Mouse (Mus musculus): Measurements from ENCODE around the gene Papolb. TPM values are rescaled to one million over a fixed set of nuclear protein-coding genes. Genes with fewer than 3 reads are reported as not detected.
A peak's percentile ranks its signal among the peaks of the same experiment; 100 is the strongest.

The Papolb gene
- 0.05 and 0.20 TPM in 2 replicates for polyA plus RNA-seq (2016; fragmentation: Nextera tagmentation; extraction: Ambion mirVana)

GRCm38 (mm10) chr5:142529915-142530314 lies at the start of gene Papolb:
Gene Papolb, minus strand, starts transcription at chr5:142530076.
- DNase-seq (ENCODE audit: low spot score) = peak; percentile 40
- WGBS = 38% methylated on average over 41 of the region's 41 CpGs
- Histone ChIP-seq H3K36me3 (replicated peaks) (no peaks in the 10 kb centered on the region), H3K4me1 (peaks cover 7% of the 10 kb centered on the region; the same call in 1 of the 2 replicates), H3K4me3 (peak within 1 kb of the TSS; percentile 45), H3K27ac (replicated peaks) (no peak within 1 kb of the TSS; the same call in 1 of the 2 replicates), H3K9me3 (no peaks in the 10 kb centered on the region), H3K27me3 (replicated peaks; ENCODE audit: low read depth, poor library complexity, severe bottlenecking) (peaks cover 43% of the 10 kb centered on the region)

- Histone ChIP-seq H3K27me3 (replicated peaks; ENCODE audit: low read depth, poor library complexity, severe bottlenecking) (no peaks in the 10 kb centered on the region), H3K4me3 (no peak overlapping the region), H3K27ac (replicated peaks) (no peak overlapping the region), H3K9me3 (0 out of 2 replicates have a peak, but pooled peaks cover 2% of the 10 kb centered on the region), H3K4me1 (no peaks in the 10 kb centered on the region), H3K36me3 (replicated peaks) (no peaks in the 10 kb centered on the region)
- DNase-seq (ENCODE audit: low spot score) = no peak
- 86% methylated on average over 10 of the region's 10 CpGs for WGBS
These were observed 48.3 kb upstream of the Papolb start for GRCm38 (mm10) chr5:142578192-142578591.

GRCm38 (mm10) chr5:142576832-142577231 lies 47.0 kb upstream of the Papolb start:
- no peak overlapping the region for H3K4me3 ChIP-seq
- H3K27ac ChIP-seq (replicated peaks) = no peak overlapping the region
- 87% methylated on average over 7 of the region's 7 CpGs for WGBS
- no peaks in the 10 kb centered on the region for H3K36me3 ChIP-seq (replicated peaks)
- H3K9me3 ChIP-seq = 0 out of 2 replicates have a peak, but pooled peaks cover 4% of the 10 kb centered on the region
- H3K27me3 ChIP-seq (replicated peaks; ENCODE audit: low read depth, poor library complexity, severe bottlenecking) = no peaks in the 10 kb centered on the region
- DNase-seq (ENCODE audit: low spot score) = no peak
- no peaks in the 10 kb centered on the region for H3K4me1 ChIP-seq

GRCm38 (mm10) chr5:142574323-142575057 lies 44.6 kb upstream of the Papolb start:
- 80% methylated on average over 8 of the region's 8 CpGs for WGBS
- Histone ChIP-seq H3K36me3 (replicated peaks) (no peaks in the 10 kb centered on the region), H3K4me3 (no peak overlapping the region), H3K4me1 (no peaks in the 10 kb centered on the region), H3K9me3 (0 out of 2 replicates have a peak, but pooled peaks cover 4% of the 10 kb centered on the region), H3K27me3 (replicated peaks; ENCODE audit: low read depth, poor library complexity, severe bottlenecking) (no peaks in the 10 kb centered on the region), H3K27ac (replicated peaks) (no peak overlapping the region)
- no peak for DNase-seq (ENCODE audit: low spot score)

- Histone ChIP-seq H3K36me3 (replicated peaks) (no peaks in the 10 kb centered on the region), H3K27me3 (replicated peaks; ENCODE audit: low read depth, poor library complexity, severe bottlenecking) (no peaks in the 10 kb centered on the region), H3K4me1 (no peaks in the 10 kb centered on the region; the same call in 1 of the 2 replicates), H3K4me3 (no peak overlapping the region), H3K27ac (replicated peaks) (no peak overlapping the region), H3K9me3 (peaks cover 19% of the 10 kb centered on the region; the same call in 1 of the 2 replicates)
- no peak for DNase-seq (ENCODE audit: low spot score)
- 89% methylated on average over 1 of the region's 1 CpGs for whole genome bisulfite sequencing
These were observed 34.7 kb upstream of the Papolb start for GRCm38 (mm10) chr5:142564606-142565005.

- H3K27ac ChIP-seq (replicated peaks) = no peak overlapping the region
- H3K9me3 ChIP-seq = no peaks in the 10 kb centered on the region
- DNase-seq (ENCODE audit: low spot score) = no peak
- H3K4me3 ChIP-seq = no peak overlapping the region
- WGBS = 55% methylated on average over 7 of the region's 7 CpGs
- no peaks in the 10 kb centered on the region; the same call in 1 of the 2 replicates for H3K4me1 ChIP-seq
- H3K27me3 ChIP-seq (replicated peaks; ENCODE audit: low read depth, poor library complexity, severe bottlenecking) = no peaks in the 10 kb centered on the region
- H3K36me3 ChIP-seq (replicated peaks) = no peaks in the 10 kb centered on the region
These were observed 30.4 kb upstream of the Papolb start for GRCm38 (mm10) chr5:142560261-142560660.

- H3K4me3 ChIP-seq = peak overlapping the region; percentile 35; the same call in 1 of the 2 replicates
- H3K4me1 ChIP-seq = no peaks in the 10 kb centered on the region
- no peaks in the 10 kb centered on the region for H3K27me3 ChIP-seq (replicated peaks; ENCODE audit: low read depth, poor library complexity, severe bottlenecking)
- no peak overlapping the region for H3K27ac ChIP-seq (replicated peaks)
- H3K36me3 ChIP-seq (replicated peaks) = no peaks in the 10 kb centered on the region
- 34% methylated on average over 21 of the region's 21 CpGs for WGBS
- no peaks in the 10 kb centered on the region for H3K9me3 ChIP-seq
- DNase-seq (ENCODE audit: low spot score) = peak; percentile 88
These were observed 27.7 kb upstream of the Papolb start for GRCm38 (mm10) chr5:142557397-142558067.

GRCm38 (mm10) chr5:142556721-142557120 lies 26.8 kb upstream of the Papolb start:
- H3K9me3 ChIP-seq = no peaks in the 10 kb centered on the region
- H3K27me3 ChIP-seq (replicated peaks; ENCODE audit: low read depth, poor library complexity, severe bottlenecking) = no peaks in the 10 kb centered on the region
- WGBS = 94% methylated on average over 4 of the region's 4 CpGs
- H3K4me3 ChIP-seq = no peak overlapping the region
- no peaks in the 10 kb centered on the region for H3K4me1 ChIP-seq
- H3K27ac ChIP-seq (replicated peaks) = no peak overlapping the region
- DNase-seq (ENCODE audit: low spot score) = no peak
- no peaks in the 10 kb centered on the region for H3K36me3 ChIP-seq (replicated peaks)

- no peaks in the 10 kb centered on the region for H3K36me3 ChIP-seq (replicated peaks)
- H3K27me3 ChIP-seq (replicated peaks; ENCODE audit: low read depth, poor library complexity, severe bottlenecking) = no peaks in the 10 kb centered on the region
- H3K4me3 ChIP-seq = no peak overlapping the region
- DNase-seq (ENCODE audit: low spot score) = no peak
- 86% methylated on average over 5 of the region's 5 CpGs for WGBS
- H3K4me1 ChIP-seq = peaks cover 4% of the 10 kb centered on the region
- no peak overlapping the region for H3K27ac ChIP-seq (replicated peaks)
- H3K9me3 ChIP-seq = no peaks in the 10 kb centered on the region
These were observed 26.0 kb upstream of the Papolb start for GRCm38 (mm10) chr5:142555866-142556265.

- DNase-seq (ENCODE audit: low spot score) = peak; percentile 97
- WGBS = 2% methylated on average over 80 of the region's 80 CpGs
These were observed 21.1 kb upstream of the Papolb start, which contains the start of gene Radil for GRCm38 (mm10) chr5:142550706-142551652. Gene Radil, minus strand, starts transcription at chr5:142551098.

GRCm38 (mm10) chr5:142549961-142550705 lies 20.3 kb upstream of the Papolb start:
- H3K36me3 ChIP-seq (replicated peaks) = no peaks in the 10 kb centered on the region
- peak overlapping the region; percentile 70 for H3K27ac ChIP-seq (replicated peaks)
- peaks cover 37% of the 10 kb centered on the region for H3K4me1 ChIP-seq
- peak overlapping the region; percentile 63 for H3K4me3 ChIP-seq
- DNase-seq (ENCODE audit: low spot score) = peak; percentile 71
- WGBS = under 1% methylated on average over 31 of the region's 31 CpGs
- peaks cover 19% of the 10 kb centered on the region for H3K27me3 ChIP-seq (replicated peaks; ENCODE audit: low read depth, poor library complexity, severe bottlenecking)
- no peaks in the 10 kb centered on the region for H3K9me3 ChIP-seq

More at GRCm38 (mm10) chr5:142550706-142551652, 21.1 kb upstream of the Papolb start, which contains the start of gene Radil:
- no peaks in the 10 kb centered on the region for H3K36me3 ChIP-seq (replicated peaks)
- no peaks in the 10 kb centered on the region for H3K9me3 ChIP-seq
- peak within 1 kb of the TSS; percentile 63 for H3K4me3 ChIP-seq
- H3K27ac ChIP-seq (replicated peaks) = peak within 1 kb of the TSS; percentile 70
- H3K4me1 ChIP-seq = peaks cover 36% of the 10 kb centered on the region
- H3K27me3 ChIP-seq (replicated peaks; ENCODE audit: low read depth, poor library complexity, severe bottlenecking) = peaks cover 19% of the 10 kb centered on the region

All from embryonic facial prominence, embryonic 10.5 days (tissue).